In genomic region chr9:113421645-113422044, GRCm38 (mm10) we compare ENCODE assay signal across 15 mouse cellular contexts.
DNase-seq lines count a peak whose midpoint lies in the region; ATAC-seq and TF ChIP-seq lines count a peak whose summit lies in the region.
"Had no signal": no experiment of that assay in that cellular context is flagged by ENCODE, and none has a peak within 500 bp of the region (broad histone marks: within the 10 kb centered on the region; RNA-seq: fewer than 3 reads in every experiment).

No protein-coding gene starts in this region.

- no peaks in the 10 kb centered on the region for H3K9me3 ChIP-seq in embryonic facial prominence, embryonic 11.5 days (replicated peaks; ENCODE audit: control insufficient read depth, low read length)
- H3K9me3 ChIP-seq in embryonic facial prominence, embryonic 10.5 days, result no peaks in the 10 kb centered on the region
- H3K9me3 ChIP-seq in liver, embryonic 14.5 days (ENCODE audit: control insufficient read depth, low read length), result no peaks in the 10 kb centered on the region
- H3K9me3 ChIP-seq in ES-E14 (ENCODE audit: control insufficient read depth, insufficient read depth, low read depth, low read length), result no peaks in the 10 kb centered on the region
- no peaks in the 10 kb centered on the region for H3K9me3 ChIP-seq in kidney, embryonic 16.5 days (ENCODE audit: low read length)
- H3K9me3 ChIP-seq: forebrain, embryonic 12.5 days; liver, embryonic 15.5 days had no signal

- in situ Hi-C loops in ES-E14 (cut with MboI; ENCODE audit: low sequenced_read_pairs in 2 of 2, unreplicated experiment in 2 of 2), result no loop called here

- no peak overlapping the region for H3K9ac ChIP-seq in embryonic facial prominence, embryonic 11.5 days (replicated peaks; ENCODE audit: low read length)
- H3K9ac ChIP-seq in liver, embryonic 14.5 days (replicated peaks), result no peak overlapping the region
- no peak overlapping the region for H3K9ac ChIP-seq in ES-E14 (ENCODE audit: insufficient read depth, low read depth, low read length, poor library complexity, severe bottlenecking)
- no peak overlapping the region for H3K9ac ChIP-seq in kidney, embryonic 16.5 days (replicated peaks; ENCODE audit: low read length)
- H3K9ac ChIP-seq: forebrain, embryonic 12.5 days; heart, embryonic 13.5 days; hindbrain, embryonic 14.5 days; liver, embryonic 15.5 days had no signal

- TF ChIP-seq CTCF in liver, embryonic 14.5 days (IDR thresholded peaks at IDR 0.05; ENCODE audit: low read depth), result peak; percentile 23; the same call in 1 of the 2 replicates

- no peak overlapping the region for H3K27ac ChIP-seq in embryonic facial prominence, embryonic 11.5 days (replicated peaks; ENCODE audit: low read depth, low read length)
- no peak overlapping the region for H3K27ac ChIP-seq in embryonic facial prominence, embryonic 10.5 days (replicated peaks)
- no peak overlapping the region for H3K27ac ChIP-seq in liver, embryonic 14.5 days
- no peak overlapping the region for H3K27ac ChIP-seq in ES-E14 (ENCODE audit: insufficient read depth, low read depth, low read length, poor library complexity, severe bottlenecking)
- no peak overlapping the region for H3K27ac ChIP-seq in kidney, embryonic 16.5 days (ENCODE audit: low read length)
- H3K27ac ChIP-seq: forebrain, embryonic 12.5 days; heart, embryonic 13.5 days; hindbrain, embryonic 14.5 days; liver, embryonic 15.5 days had no signal

- no peak overlapping the region for H3K4me2 ChIP-seq in embryonic facial prominence, embryonic 11.5 days (ENCODE audit: low read depth, low read length)
- H3K4me2 ChIP-seq in liver, embryonic 14.5 days (ENCODE audit: low read depth), result no peak overlapping the region
- no peak overlapping the region for H3K4me2 ChIP-seq in kidney, embryonic 16.5 days (replicated peaks; ENCODE audit: low read depth, low read length)
- H3K4me2 ChIP-seq: forebrain, embryonic 12.5 days; heart, embryonic 13.5 days; hindbrain, embryonic 14.5 days; liver, embryonic 15.5 days had no signal

- TF ChIP-seq EP300 in liver, embryonic 14.5 days (IDR thresholded peaks at IDR 0.05; ENCODE audit: low read depth), result no peak

- no peaks in the 10 kb centered on the region for H3K36me3 ChIP-seq in embryonic facial prominence, embryonic 11.5 days (replicated peaks; ENCODE audit: control insufficient read depth, insufficient read depth, low read depth, low read length)
- H3K36me3 ChIP-seq in embryonic facial prominence, embryonic 10.5 days (replicated peaks), result no peaks in the 10 kb centered on the region
- no peaks in the 10 kb centered on the region for H3K36me3 ChIP-seq in liver, embryonic 14.5 days (replicated peaks; ENCODE audit: control insufficient read depth, insufficient read depth, low read depth)
- H3K36me3 ChIP-seq in ES-E14 (ENCODE audit: control insufficient read depth, insufficient read depth, low read length, poor library complexity, severe bottlenecking), result no peaks in the 10 kb centered on the region
- no peaks in the 10 kb centered on the region for H3K36me3 ChIP-seq in kidney, embryonic 16.5 days (ENCODE audit: insufficient read depth, low read length)
- H3K36me3 ChIP-seq: forebrain, embryonic 12.5 days; heart, embryonic 13.5 days; liver, embryonic 15.5 days had no signal

- no peaks in the 10 kb centered on the region for H3K4me1 ChIP-seq in embryonic facial prominence, embryonic 11.5 days (ENCODE audit: control insufficient read depth, insufficient read depth, low read length)
- H3K4me1 ChIP-seq in embryonic facial prominence, embryonic 10.5 days, result no peaks in the 10 kb centered on the region
- H3K4me1 ChIP-seq in liver, embryonic 14.5 days (replicated peaks; ENCODE audit: control insufficient read depth in 2 of 2, insufficient read depth in 2 of 2, low read length in 1 of 2), result no peaks in the 10 kb centered on the region
- H3K4me1 ChIP-seq in ES-E14 (ENCODE audit: control insufficient read depth in 2 of 2, insufficient read depth in 2 of 2, low read length in 2 of 2, poor library complexity in 1 of 2), result 0 out of 4 replicates have a peak, but pooled peaks cover 0 to 1% of the 10 kb centered on the region in 2 experiments
- no peaks in the 10 kb centered on the region for H3K4me1 ChIP-seq in kidney, embryonic 16.5 days (ENCODE audit: insufficient read depth, low read length)
- H3K4me1 ChIP-seq: forebrain, embryonic 12.5 days; heart, embryonic 13.5 days; liver, embryonic 15.5 days had no signal

- H3K27me3 ChIP-seq in embryonic facial prominence, embryonic 11.5 days (ENCODE audit: control insufficient read depth, insufficient read depth, low read length), result no peaks in the 10 kb centered on the region
- no peaks in the 10 kb centered on the region for H3K27me3 ChIP-seq in embryonic facial prominence, embryonic 10.5 days (replicated peaks; ENCODE audit: low read depth, poor library complexity, severe bottlenecking)
- no peaks in the 10 kb centered on the region for H3K27me3 ChIP-seq in liver, embryonic 14.5 days (ENCODE audit: control insufficient read depth, insufficient read depth, low read length)
- H3K27me3 ChIP-seq in kidney, embryonic 16.5 days (ENCODE audit: insufficient read depth, low read length), result no peaks in the 10 kb centered on the region
- H3K27me3 ChIP-seq: forebrain, embryonic 12.5 days; heart, embryonic 13.5 days; liver, embryonic 15.5 days had no signal

- H3K4me3 ChIP-seq in embryonic facial prominence, embryonic 11.5 days (ENCODE audit: low read depth, low read length), result no peak overlapping the region
- H3K4me3 ChIP-seq in embryonic facial prominence, embryonic 10.5 days, result no peak overlapping the region
- no peak overlapping the region for H3K4me3 ChIP-seq in liver, embryonic 14.5 days (ENCODE audit: insufficient read depth in 1 of 2, low read depth in 2 of 2, low read length in 2 of 2)
- no peak overlapping the region for H3K4me3 ChIP-seq in ES-E14 (ENCODE audit: insufficient read depth in 1 of 2, low read depth in 1 of 2, low read length in 2 of 2, poor library complexity in 1 of 2, severe bottlenecking in 1 of 2)
- no peak overlapping the region for H3K4me3 ChIP-seq in kidney, embryonic 16.5 days (ENCODE audit: low read length)
- H3K4me3 ChIP-seq: forebrain, embryonic 12.5 days; heart, embryonic 13.5 days; liver, embryonic 15.5 days had no signal

- ATAC-seq in embryonic facial prominence, embryonic 11.5 days (replicated peaks; ENCODE audit: insufficient number of reproducible peaks, low FRiP score, low TSS enrichment, low read depth), result no peak
- ATAC-seq in liver, embryonic 14.5 days (ENCODE audit: insufficient read depth), result no peak
- no peak for ATAC-seq in kidney, embryonic 16.5 days (ENCODE audit: low FRiP score, low TSS enrichment)

- DNase-seq in embryonic facial prominence, embryonic 11.5 days (ENCODE audit: low spot score), result peak; percentile 36
- no peak for DNase-seq in embryonic facial prominence, embryonic 10.5 days (ENCODE audit: low spot score)
- DNase-seq in liver, embryonic 14.5 days (ENCODE audit: low read depth in 3 of 3, low spot score in 3 of 3), result no peak
- no peak for DNase-seq in liver
- peak; percentile 47 for DNase-seq in ES-E14 (ENCODE audit: low read depth, low spot score)
- peak; percentile 6 for DNase-seq in forelimb bud, embryonic 11.5 days (ENCODE audit: low read depth, low spot score)
- DNase-seq in spleen, adult 12 weeks (ENCODE audit: low spot score), result no peak
- DNase-seq: adrenal gland, postnatal 25 days; cerebellum, adult 11 months; gastrocnemius, postnatal 10 days had no signal

TF ChIP-seq in ES-E14, 5 proteins besides CTCF, POLR2A, EP300 and RAD21:
- TF ChIP-seq ZC3H11A (IDR thresholded peaks at IDR 0.05; ENCODE audit: borderline replicate concordance, low read depth, low read length), result peak; percentile 94
- no peak for TF ChIP-seq HCFC1 (IDR thresholded peaks at IDR 0.05; ENCODE audit: borderline replicate concordance, insufficient read depth, low read length)
- no peak for TF ChIP-seq MAFK (IDR thresholded peaks at IDR 0.05; ENCODE audit: insufficient read depth, low read depth, low read length)

Comparison
In these comparisons a context has a peak if more than half of its experiments do, and no peak if none do; other contexts are left out.
1. DNase-seq: peak in embryonic facial prominence, embryonic 11.5 days (single experiment), ES-E14 (single experiment) and forelimb bud, embryonic 11.5 days (single experiment); none in embryonic facial prominence, embryonic 10.5 days (single experiment), liver, embryonic 14.5 days (0 of 3), liver (single experiment) and spleen, adult 12 weeks (single experiment).